Mouse (Mus musculus): ENCODE results near the gene Gabarap. TPM values are rescaled to one million over a fixed set of nuclear protein-coding genes. Genes with fewer than 3 reads are reported as not detected.
"Not testable (repeated sequence)": the region's sequence is repeated elsewhere in the genome, so short reads cannot be mapped to it uniquely, and the experiment has no call there.

Gabarap gene
- total RNA-seq (2022), result 100 to 1,000 TPM; 232 to 255 (median 246) TPM

DNA sequence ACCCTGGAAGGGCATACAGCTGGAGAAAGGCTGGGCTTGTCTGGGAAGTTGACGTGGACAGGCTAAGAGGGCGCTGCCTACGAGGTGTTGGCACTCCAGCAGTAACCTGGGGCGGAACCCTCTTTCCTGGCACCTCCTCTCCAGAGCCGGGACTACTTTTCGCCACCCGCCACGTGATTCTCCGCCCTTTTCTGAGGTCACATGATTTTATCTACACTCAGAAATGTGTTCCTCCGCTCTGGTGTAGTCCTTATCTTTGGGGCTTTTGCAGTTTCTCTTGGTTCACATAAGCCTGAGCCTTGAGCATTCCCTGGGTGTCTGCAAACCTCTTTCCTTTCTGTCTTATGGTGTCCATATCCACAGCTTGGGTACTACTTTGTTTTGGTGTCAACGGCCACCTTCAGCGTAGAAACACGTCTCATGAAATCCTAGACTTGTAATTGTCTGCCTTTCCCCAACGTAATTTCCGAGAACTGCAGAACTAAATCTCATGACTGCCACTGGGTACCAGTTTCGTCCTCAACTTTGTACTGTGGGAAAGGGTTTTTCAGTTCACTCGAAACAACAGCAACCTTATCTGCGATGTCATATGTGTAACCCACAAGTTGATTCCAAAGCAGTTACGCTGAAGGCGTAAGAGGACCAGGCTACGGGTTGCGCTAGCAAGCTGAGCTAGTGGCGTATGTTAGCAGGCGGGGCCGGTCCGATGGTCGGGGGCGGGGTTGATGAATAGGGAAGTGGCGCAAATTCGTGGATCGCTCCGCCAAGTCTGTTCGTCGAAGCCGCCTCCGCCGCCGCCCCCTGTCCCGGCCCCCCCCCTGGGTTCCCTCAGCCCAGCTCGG is at the start of gene Gabarap:
Gene Gabarap (plus strand): TSS at position 294 of the 842 bp plus-strand sequence.
- DNase-seq (ENCODE audit: low spot score in 2 of 2), result peak; percentile 95 to 97

DNA sequence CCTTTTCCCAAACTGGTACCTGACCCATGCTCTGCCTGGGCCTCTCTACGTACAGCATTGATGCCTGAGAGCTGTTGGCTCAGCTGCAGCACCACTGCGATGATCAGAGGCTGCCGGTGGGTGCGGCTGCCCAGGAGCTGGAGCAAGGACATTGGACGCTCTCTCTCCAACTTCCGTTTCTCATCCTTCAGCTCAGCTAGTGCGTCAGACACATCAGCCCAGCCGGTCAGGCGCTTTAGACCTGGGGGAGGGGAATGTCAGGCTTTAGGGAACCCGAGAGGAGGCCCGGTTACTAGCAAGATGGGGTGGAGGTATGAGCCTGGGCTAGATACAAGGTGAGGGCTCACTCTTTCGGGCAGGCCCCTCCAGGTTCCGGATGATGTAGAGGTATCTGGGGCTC is 45.7 kb upstream of the Gabarap start:
- DNase-seq (ENCODE audit: low spot score in 2 of 2), result no peak

DNA sequence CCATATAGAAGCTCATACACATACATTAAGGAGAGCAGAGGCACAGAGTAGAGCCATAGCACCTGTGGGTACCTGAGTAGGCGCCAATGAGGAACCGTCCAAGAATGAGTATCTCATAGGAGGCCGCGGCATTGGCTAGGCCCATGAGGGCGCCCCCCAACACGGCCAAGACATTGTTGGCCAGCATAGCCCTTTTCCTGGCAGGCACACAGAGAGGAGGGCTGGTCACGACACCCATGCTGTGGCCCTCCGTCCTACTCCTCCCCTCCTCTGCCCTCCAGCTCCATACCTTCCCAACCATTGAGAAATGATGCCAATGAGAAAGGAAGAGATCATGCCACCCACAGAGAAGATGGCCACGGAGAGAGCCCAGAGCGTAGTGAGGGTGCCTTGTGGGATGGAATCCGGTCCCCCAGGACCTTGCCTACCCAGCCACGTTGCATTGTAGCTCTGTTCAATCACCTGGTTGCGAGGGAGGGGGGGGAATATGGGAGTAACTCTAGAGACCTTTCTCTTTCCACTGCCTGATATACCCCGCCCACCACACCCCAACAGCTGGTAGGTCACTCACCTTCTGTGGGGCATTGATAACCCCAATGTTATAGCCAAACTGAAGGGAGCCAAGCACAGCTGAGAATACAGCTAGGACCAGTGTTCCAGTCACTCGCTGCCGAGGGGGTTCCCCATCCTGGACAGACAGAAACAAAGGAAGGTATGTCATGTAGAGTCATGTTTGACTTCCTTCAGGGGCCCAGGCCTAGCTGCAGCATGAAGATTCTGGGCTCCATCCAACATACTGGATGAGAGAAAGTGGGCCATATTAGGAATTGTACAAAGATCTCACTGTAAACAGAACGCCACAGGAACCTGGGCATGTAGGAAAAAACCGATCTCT is 44.7 kb upstream of the Gabarap start:
- DNase-seq (ENCODE audit: low spot score in 2 of 2), result no peak

DNA sequence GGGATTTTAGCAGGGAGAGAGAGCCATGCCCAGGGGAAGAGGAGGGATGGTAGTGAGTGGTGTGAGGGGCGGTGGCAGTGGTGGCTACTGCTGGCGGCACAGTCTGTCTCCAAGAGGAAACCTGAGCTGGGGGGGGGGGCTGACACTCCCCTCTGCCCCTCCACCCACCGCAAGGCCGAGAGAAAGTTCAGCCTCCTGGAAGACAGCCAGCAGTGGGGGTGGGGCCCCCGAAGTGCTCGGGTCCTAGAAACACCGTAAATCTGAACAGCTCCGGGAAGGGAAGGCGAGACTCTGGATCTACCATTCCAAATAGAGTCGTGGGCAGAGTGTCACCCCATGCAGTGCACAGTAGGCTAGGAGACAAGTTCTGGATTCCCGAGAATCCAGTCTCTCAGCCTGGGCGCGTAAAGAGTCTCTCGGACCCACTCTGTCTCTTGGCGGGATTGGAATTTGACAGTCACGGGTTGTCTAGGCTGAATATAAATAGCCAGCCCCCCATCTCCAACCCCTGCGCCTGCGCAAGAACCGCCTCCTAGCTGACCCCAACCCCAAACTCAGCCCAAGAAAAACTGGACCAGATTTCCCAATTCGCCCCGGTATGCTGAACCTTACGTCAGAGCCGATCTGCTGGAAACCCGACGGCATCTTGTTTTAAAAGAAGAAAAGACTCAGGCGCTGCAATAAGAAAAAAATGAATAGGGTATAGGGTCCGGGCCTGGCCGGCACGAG is 43.4 kb upstream of the Gabarap start:
- DNase-seq (ENCODE audit: low spot score in 2 of 2), result no peak

DNA sequence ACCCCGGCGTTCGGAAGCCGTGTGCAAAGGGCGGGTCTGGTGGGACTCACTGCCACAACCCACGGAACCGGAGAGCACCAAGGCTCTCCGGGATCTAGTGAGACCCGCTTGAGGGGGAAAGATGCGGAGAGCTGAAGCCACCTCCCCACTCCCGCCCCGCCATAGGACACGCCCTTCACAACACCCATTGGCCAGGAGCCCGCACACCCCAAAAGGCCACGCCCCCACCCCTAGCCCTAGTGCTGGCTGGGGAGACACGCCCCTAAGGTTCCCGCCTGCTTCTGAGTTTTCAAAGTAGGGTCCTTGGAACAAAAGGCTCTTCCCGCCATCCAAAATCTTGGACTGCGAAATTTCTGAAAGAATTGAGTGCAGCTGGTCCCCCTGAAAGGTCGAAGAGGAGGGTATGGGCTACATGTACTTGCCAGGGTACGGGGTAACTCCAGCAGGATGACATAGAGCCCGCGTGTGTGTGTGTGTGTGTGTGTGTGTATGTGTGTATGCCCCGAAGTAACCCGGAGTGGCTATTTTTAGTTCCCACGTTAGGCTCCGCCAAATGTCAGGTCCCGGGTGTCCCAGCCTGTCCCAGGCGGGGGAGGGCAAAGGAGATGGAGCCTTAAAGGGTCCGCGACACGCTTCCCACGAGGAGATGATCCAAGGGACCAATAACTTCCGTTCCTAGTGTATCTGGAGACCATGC is 42.7 kb upstream of the Gabarap start, which contains the start of gene Slc2a4:
Gene Slc2a4 (minus strand): TSS at position 123 of the 697 bp plus-strand sequence.
- peak; percentile 30 to 33 for DNase-seq (ENCODE audit: low spot score in 2 of 2)

DNA sequence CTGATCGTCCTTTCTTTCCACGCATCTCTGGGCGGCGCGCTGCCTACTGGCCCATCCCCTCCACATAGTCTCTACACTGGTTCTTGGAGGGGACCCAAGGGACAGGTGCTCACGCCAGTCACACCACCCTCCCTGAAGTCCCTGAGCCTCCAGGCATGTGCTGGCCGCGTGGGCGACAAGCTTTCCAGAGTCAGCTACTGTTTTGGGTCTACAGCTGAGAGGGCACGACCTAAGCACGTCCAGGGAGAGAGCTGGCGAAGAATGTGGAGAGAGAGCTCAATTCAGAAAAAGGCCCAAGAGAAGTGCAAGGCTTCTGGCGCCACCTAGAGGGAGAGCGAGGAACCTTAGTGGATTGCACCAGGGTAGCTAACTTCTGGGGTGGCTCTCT is 42.2 kb upstream of the Gabarap start:
- DNase-seq (ENCODE audit: low spot score in 2 of 2), result peak; percentile 42 to 76

DNA sequence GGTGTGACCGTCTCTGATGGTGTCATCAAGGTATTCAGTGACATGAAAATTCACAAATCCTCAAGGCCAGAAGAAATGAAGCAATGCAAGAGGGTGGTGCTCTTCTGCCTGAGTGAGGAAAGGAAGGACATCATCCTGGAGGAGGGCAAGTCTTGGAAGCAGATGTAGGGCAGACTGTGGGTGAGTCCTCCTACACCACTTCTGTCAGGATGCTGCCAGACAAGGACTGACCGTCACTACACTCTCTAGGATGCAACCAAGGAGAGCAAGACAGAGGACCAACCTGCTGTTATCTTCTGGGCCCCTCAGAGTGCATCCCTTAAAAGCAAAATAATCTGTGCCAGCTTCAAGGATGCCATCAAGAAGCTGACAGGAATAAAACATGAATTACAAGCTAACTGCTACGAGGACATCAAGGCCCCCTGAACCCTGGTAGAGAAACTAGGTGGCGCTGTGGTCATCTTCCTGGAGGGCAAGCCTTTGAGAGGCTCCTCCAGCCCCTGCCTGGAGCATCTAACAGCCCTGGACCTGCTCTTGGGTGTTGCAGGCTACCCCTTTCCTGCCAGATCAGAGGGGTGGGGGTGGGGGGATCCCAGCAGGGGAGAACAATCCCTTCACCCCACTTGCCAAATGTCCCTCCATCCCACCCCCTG is 40.0 kb upstream of the Gabarap start:
- DNase-seq (ENCODE audit: low spot score in 2 of 2), result no peak

DNA sequence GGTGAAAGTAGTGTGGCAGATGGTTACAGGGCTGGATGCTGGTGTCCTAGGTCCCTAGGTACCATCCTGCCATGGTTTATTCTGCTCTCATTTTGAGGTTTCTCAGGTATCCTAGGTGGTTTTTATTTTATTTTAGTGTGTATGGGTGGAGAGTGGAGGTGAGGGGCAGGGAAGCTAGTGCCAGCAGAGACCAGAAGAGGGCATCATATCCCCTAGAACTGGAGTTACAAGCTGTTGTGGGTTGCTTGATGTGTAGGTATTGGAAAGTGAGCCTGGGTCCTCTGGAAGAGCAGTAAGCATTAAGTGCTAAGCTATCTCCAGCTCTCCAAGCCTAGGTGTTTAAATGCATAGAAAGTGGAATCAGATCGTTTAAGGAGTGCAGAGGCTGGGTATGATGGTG is 38.7 kb upstream of the Gabarap start:
- no peak for DNase-seq (ENCODE audit: low spot score in 2 of 2)

DNA sequence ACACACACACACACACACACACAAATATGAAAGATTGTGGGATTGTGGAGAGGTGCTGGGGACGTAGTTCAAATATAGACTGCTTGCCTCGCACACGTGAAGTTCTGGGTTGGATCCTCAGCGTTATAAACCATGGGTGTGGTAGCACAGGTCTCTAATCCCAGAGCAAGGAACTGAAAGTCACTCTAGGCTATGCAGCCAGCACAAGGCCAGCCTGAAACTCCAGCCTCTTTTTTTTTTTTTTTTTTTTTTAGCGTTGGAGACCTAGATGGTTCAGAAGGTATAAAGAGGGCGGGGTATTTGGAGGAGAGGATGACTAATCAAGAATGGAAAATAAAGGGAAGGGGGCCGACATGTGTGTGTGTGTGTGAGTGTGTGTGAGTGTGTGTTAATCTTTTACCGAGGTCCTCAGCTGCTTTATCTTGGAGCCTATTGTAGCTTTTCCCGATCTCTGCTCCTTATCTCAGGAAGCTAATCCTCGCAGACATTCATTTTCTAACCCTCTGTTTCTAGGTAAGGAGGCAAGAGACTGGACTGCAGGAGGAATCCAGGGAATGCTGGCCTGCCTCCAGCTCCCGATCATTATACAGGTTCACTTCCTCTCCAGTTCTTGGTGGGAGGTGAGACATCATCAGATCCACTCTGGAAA is 37.6 kb upstream of the Gabarap start:
- DNase-seq (ENCODE audit: low spot score in 2 of 2), result no peak

DNA sequence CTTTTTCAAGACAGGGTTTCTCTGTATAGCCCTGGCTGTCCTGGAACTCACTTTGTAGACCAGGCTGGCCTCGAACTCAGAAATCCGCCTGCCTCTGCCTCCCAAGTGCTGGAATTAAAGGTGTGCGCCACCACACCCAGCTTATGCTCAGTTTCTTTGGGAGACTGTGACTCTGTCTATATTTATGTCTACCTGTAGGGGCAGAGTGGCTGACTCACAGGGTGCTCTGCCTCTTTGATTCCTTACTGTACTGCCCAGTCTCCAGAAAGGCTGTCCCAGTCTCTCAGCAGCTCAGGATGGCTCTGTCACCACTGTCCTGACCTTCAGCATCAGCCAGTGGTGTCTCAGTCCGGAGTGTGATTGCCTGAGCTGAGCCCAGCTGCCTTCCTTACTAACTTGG is 35.3 kb upstream of the Gabarap start:
- DNase-seq (ENCODE audit: low spot score in 2 of 2), result not testable (repeated sequence)

DNA sequence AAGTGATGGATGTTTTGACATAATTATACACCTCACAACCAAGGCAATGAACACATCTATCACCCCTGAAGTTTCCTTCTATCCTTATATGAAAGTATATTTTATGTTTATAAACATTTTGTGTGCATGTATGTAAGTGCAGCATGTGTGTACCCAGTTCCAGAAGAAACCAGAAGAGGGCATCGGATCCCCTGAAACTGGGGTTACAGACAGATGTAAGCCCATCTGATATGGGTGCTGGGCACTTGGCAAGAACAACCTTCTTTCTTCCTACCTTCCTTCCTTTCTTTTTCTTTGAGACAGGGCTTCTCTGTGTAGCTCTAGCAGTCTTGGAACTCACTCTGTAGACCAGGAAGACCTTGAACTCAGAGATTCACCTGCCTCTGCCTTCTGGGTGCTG is 34.7 kb upstream of the Gabarap start:
- DNase-seq (ENCODE audit: low spot score in 2 of 2), result no peak

DNA sequence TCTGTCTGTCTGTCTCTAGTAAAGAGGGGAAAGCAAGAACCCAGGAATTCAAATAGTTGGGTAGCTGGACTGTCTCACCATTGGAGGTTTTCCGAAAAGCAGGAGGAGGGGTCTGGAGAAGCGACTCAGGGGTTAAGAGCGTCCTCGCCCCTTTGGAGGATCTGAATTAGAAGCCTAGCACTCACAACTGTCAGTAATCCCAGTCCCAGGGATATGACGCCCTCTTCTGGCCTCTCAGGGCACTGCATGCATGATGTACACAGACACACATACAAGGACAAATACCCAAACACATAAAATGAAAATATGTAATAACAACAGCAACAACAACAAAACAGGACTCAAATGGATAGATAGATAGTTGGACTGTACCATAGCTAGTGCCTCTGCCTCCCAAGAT is 30.3 kb upstream of the Gabarap start:
- DNase-seq (ENCODE audit: low spot score in 2 of 2), result no peak

DNA sequence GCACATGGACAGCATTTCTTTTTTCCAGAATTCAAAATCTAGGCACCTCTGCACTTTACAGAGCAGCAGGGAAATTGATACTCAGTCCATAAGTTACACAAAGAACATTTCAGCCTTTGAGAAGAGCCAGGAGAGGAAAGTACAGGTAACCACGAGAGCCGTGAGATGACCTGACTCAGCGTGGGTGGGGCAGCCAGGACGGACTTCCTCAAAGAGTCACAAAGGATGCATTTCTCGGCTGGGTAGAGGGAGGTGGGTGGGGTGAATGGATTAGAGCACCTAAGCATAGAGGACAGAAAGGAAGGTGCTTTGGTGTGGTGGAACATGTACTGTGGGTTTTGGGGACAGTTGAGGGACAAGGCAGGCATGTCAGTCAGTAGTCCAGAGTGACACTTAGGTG is 29.1 kb upstream of the Gabarap start:
- no peak for DNase-seq (ENCODE audit: low spot score in 2 of 2)

DNA sequence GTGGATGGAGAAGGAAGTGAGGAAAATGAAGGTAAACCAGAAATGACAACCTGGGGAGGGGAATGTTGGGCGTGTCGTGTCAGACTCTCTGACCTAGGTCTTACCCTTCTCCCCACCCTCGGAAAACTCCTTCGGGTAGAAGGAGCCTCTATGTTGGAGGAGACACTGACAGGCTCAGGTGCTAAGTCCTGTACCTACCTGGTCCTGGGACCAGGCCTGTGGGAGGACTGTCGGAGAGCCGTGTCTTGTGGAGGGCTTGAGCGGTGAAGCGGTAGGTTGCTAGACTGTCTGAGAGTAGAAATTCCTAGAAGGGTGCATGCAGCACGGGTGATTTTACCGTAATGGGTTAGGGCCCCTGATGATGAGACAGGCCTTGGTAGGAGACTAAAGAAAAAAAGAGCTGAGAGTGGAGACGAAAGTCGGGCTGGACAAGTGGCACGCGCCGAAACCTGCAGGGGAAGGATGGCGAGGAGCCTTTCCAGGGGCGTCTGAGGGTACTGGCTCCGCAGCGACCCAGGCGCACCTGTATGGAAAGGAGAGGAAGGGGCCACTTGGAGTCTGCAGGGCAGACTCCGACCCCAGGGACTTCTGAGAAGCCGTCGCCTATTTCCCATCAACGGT is 26.2 kb upstream of the Gabarap start, which contains the start of gene Cldn7:
Gene Cldn7 (plus strand): TSS at position 130 of the 621 bp plus-strand sequence.
- no peak for DNase-seq (ENCODE audit: low spot score in 2 of 2)

DNA sequence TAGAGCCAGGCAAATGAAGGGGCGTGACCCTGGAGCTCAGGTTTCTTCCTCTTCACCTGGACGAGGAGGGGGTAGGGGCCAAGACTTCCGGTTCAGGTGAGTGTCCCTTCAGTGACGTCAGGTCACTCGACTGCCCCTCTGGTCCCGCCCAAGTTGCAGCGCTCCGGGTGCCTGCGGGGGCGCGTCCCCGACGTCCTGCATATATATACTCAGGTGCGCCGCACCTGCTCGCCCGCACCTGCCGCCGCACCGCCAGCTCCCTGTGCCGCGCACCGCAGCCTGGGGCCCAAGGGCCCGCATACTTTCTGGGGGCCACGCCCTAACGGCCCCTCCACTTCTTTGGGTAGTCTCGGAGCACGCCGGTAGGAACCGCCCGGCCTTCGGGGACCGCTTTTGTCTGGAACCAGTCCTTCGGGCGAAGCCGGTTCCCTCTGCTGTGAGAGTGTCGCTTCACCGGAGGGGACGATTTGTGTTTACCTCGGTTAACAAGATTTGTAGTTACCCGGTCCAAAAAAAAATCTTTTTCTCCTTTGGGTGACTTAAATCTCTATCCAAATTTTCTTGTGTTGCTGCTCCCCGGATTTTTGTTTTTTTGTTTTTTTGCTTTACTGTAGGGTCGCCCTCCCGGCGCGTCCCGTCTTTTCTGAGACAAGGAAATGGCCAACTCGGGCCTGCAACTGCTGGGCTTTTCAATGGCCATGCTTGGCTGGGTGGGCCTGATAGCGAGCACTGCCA is 25.5 kb upstream of the Gabarap start:
- no peak for DNase-seq (ENCODE audit: low spot score in 2 of 2)

DNA sequence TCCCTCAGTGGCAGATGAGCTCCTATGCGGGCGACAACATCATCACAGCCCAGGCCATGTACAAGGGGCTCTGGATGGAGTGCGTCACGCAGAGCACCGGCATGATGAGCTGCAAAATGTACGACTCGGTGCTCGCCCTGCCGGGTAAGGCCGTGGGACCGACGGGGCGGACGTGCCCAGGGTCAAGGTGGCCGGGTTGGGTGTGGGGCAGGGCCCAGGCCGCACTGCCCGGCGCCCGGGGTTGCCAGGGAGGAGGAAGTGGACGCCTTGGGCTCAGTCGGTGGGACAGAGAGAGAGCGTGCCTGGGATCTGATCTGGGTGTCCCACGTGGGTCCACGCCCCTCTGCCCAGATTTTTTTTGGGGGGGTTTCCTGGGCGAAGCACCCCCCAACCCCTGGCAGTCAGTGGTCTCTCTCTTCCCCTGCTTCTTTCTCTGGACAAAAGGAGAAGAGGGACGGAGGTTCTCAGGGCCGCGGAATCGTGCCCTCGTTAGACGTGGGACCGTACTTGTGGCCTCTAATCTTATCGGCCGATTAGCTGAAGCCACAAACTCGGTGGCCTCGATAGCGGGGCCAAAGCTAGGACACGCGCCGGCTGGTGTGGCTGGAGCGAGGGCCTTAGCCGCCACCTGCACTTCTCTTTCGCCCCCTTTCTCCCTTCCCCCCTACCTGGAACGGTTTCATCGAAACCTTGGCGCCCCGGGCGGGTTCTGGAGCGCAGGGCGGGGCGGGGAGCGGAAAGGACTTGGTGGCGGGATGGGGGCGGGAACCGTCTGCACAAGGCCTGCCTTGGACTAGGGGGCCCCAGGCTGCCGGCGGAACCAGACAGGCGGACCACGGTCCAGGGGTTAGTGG is 24.7 kb upstream of the Gabarap start:
- no peak for DNase-seq (ENCODE audit: low spot score in 2 of 2)

DNA sequence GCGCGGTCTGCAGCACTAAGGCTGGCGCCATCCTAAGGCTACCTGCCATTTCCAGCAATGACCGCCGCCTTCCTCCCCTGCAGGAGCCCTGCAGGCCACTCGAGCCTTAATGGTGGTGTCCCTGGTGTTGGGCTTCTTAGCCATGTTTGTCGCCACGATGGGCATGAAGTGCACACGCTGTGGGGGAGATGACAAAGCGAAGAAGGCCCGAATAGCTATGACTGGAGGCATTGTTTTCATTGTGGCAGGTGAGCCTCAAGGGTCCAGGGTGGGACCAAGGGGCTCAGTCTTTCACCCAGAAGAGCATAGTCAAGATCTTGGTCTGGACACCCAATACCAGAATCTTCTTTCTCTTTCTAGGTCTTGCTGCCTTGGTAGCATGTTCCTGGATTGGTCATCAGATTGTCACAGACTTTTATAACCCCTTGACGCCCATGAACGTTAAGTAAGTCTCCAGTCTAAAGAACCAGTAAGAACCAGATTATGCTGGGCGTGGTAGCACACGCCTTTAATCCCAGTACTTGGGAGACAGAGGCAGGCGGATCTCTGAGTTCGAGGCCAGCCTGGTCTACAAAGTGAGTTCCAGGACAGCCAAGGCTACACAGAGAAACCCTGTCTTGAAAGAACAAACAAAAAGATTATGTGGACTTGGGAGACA is 24.0 kb upstream of the Gabarap start:
- no peak for DNase-seq (ENCODE audit: low spot score in 2 of 2)
